Comparison of ENCODE assay signal across 7 mouse cellular contexts in genomic region chr11:120580871-120581331, GRCm38 (mm10). TPM values are rescaled to one million over a fixed set of nuclear protein-coding genes. Genes with fewer than 3 reads are reported as not detected.
DNase-seq lines count a peak whose midpoint lies in the region; ATAC-seq and TF ChIP-seq lines count a peak whose summit lies in the region.

No protein-coding gene starts in this region.

- H3K27ac ChIP-seq in embryonic fibroblast, embryonic 13.5 days (ENCODE audit: insufficient read depth, low read length) = peak overlapping the region; percentile 91
- H3K27ac ChIP-seq in hindbrain, embryonic 12.5 days = peak overlapping the region; percentile 93
- peak overlapping the region; percentile 92 for H3K27ac ChIP-seq in limb, embryonic 13.5 days
- H3K27ac ChIP-seq in midbrain, embryonic 13.5 days = peak overlapping the region; percentile 96
- peak overlapping the region; percentile 90 for H3K27ac ChIP-seq in stomach, embryonic 15.5 days

- 0 out of 2 replicates have a peak, but pooled peaks have one; percentile 11 for TF ChIP-seq POLR2A in embryonic fibroblast, embryonic 13.5 days (IDR thresholded peaks at IDR 0.05; ENCODE audit: low read depth, low read length)

- no peak for TF ChIP-seq CTCF in embryonic fibroblast, embryonic 13.5 days (IDR thresholded peaks at IDR 0.05; ENCODE audit: borderline replicate concordance, insufficient read depth, low read length)

- H3K4me1 ChIP-seq in embryonic fibroblast, embryonic 13.5 days (ENCODE audit: control insufficient read depth, insufficient read depth, low read length) = 0 out of 2 replicates have a peak, but pooled peaks cover 6% of the 10 kb centered on the region
- H3K4me1 ChIP-seq in hindbrain, embryonic 12.5 days = peaks cover 28% of the 10 kb centered on the region
- peaks cover 24% of the 10 kb centered on the region for H3K4me1 ChIP-seq in limb, embryonic 13.5 days
- peaks cover 32% of the 10 kb centered on the region for H3K4me1 ChIP-seq in midbrain, embryonic 13.5 days (replicated peaks)
- peaks cover 30% of the 10 kb centered on the region for H3K4me1 ChIP-seq in stomach, embryonic 15.5 days

- peak overlapping the region; percentile 90 for H3K4me2 ChIP-seq in hindbrain, embryonic 12.5 days (replicated peaks)
- H3K4me2 ChIP-seq in limb, embryonic 13.5 days (replicated peaks) = peak overlapping the region; percentile 98
- H3K4me2 ChIP-seq in midbrain, embryonic 13.5 days (replicated peaks) = peak overlapping the region; percentile 94
- peak overlapping the region; percentile 92 for H3K4me2 ChIP-seq in stomach, embryonic 15.5 days

- DNase-seq in CD4-positive, CD25-positive, alpha-beta regulatory T cell, adult 2 months (ENCODE audit: low read depth, low spot score) = peak; percentile 68
- peak; percentile 61 for DNase-seq in ZHBTc4 (ENCODE audit: low read depth, low spot score)

- peak overlapping the region; percentile 98 for H3K9ac ChIP-seq in hindbrain, embryonic 12.5 days
- H3K9ac ChIP-seq in limb, embryonic 13.5 days = peak overlapping the region; percentile 93
- H3K9ac ChIP-seq in midbrain, embryonic 13.5 days (replicated peaks) = peak overlapping the region; percentile 96
- H3K9ac ChIP-seq in stomach, embryonic 15.5 days = peak overlapping the region; percentile 70

- peak; percentile 38 for ATAC-seq in hindbrain, embryonic 12.5 days (ENCODE audit: low FRiP score)
- peak; percentile 26; the same call in 1 of the 2 replicates for ATAC-seq in limb, embryonic 13.5 days (ENCODE audit: low FRiP score, low read depth)
- ATAC-seq in midbrain, embryonic 13.5 days = peak; percentile 32
- peak; percentile 20; the same call in 1 of the 2 replicates for ATAC-seq in stomach, embryonic 15.5 days (ENCODE audit: insufficient read depth, low FRiP score, low read depth)

- H3K36me3 ChIP-seq in hindbrain, embryonic 12.5 days = peaks cover 48% of the 10 kb centered on the region
- H3K36me3 ChIP-seq in limb, embryonic 13.5 days = peaks cover 57% of the 10 kb centered on the region
- H3K36me3 ChIP-seq in midbrain, embryonic 13.5 days = peaks cover 53% of the 10 kb centered on the region
- H3K36me3 ChIP-seq in stomach, embryonic 15.5 days = peaks cover 33% of the 10 kb centered on the region

- H3K27me3 ChIP-seq in hindbrain, embryonic 12.5 days = no peaks in the 10 kb centered on the region
- H3K27me3 ChIP-seq in limb, embryonic 13.5 days = no peaks in the 10 kb centered on the region
- no peaks in the 10 kb centered on the region for H3K27me3 ChIP-seq in midbrain, embryonic 13.5 days
- no peaks in the 10 kb centered on the region for H3K27me3 ChIP-seq in stomach, embryonic 15.5 days (replicated peaks)

- peak overlapping the region; percentile 97 for H3K4me3 ChIP-seq in embryonic fibroblast, embryonic 13.5 days (ENCODE audit: insufficient read depth, low read length)
- peak overlapping the region; percentile 91 for H3K4me3 ChIP-seq in hindbrain, embryonic 12.5 days
- peak overlapping the region; percentile 69 for H3K4me3 ChIP-seq in limb, embryonic 13.5 days
- peak overlapping the region; percentile 94 for H3K4me3 ChIP-seq in midbrain, embryonic 13.5 days (replicated peaks)
- H3K4me3 ChIP-seq in stomach, embryonic 15.5 days (replicated peaks) = peak overlapping the region; percentile 92

- under 1% methylated on average over 35 of the region's 44 CpGs for WGBS in hindbrain, embryonic 12.5 days
- WGBS in limb, embryonic 13.5 days = under 1% methylated on average over 36 of the region's 44 CpGs
- under 1% methylated on average over 40 of the region's 44 CpGs for WGBS in midbrain, embryonic 13.5 days
- WGBS in stomach, embryonic 15.5 days = under 1% methylated on average over 42 of the region's 44 CpGs

- no peaks in the 10 kb centered on the region; the same call in 1 of the 2 replicates for H3K9me3 ChIP-seq in hindbrain, embryonic 12.5 days (replicated peaks)
- peaks cover 6% of the 10 kb centered on the region; the same call in 1 of the 2 replicates for H3K9me3 ChIP-seq in limb, embryonic 13.5 days
- H3K9me3 ChIP-seq in midbrain, embryonic 13.5 days = no peaks in the 10 kb centered on the region
- no peaks in the 10 kb centered on the region for H3K9me3 ChIP-seq in stomach, embryonic 15.5 days

RNA-seq across cellular contexts. Expression of gene Arhgdia, which starts 0.5 kb away (rescaled TPM):
- 500 and 534 TPM in 2 replicates for polyA plus RNA-seq in embryonic fibroblast, embryonic 13.5 days (2011; ENCODE audit: insufficient read length, low read depth, missing spikeins)
- 548 TPM in 2 replicates for polyA plus RNA-seq in hindbrain, embryonic 12.5 days (2016; fragmentation: Nextera tagmentation; extraction: Ambion mirVana)
- polyA plus RNA-seq in limb, embryonic 13.5 days (2015; fragmentation: Nextera tagmentation; extraction: Ambion mirVana) = 530 and 555 TPM in 2 replicates
- polyA plus RNA-seq in midbrain, embryonic 13.5 days (2015; fragmentation: Nextera tagmentation; extraction: Ambion mirVana) = 452 and 461 TPM in 2 replicates
- 537 and 556 TPM in 2 replicates for polyA plus RNA-seq in stomach, embryonic 15.5 days (2015; fragmentation: Nextera tagmentation; extraction: Ambion mirVana)

RNA-seq across cellular contexts. Expression of gene P4hb, which starts 7.8 kb away (rescaled TPM):
- polyA plus RNA-seq in embryonic fibroblast, embryonic 13.5 days (2011; ENCODE audit: insufficient read length, low read depth, missing spikeins) = 846 and 907 TPM in 2 replicates
- 473 and 486 TPM in 2 replicates for polyA plus RNA-seq in hindbrain, embryonic 12.5 days (2016; fragmentation: Nextera tagmentation; extraction: Ambion mirVana)
- polyA plus RNA-seq in limb, embryonic 13.5 days (2015; fragmentation: Nextera tagmentation; extraction: Ambion mirVana) = 775 and 791 TPM in 2 replicates
- 279 and 297 TPM in 2 replicates for polyA plus RNA-seq in midbrain, embryonic 13.5 days (2015; fragmentation: Nextera tagmentation; extraction: Ambion mirVana)
- 954 and 1,026 TPM in 2 replicates for polyA plus RNA-seq in stomach, embryonic 15.5 days (2015; fragmentation: Nextera tagmentation; extraction: Ambion mirVana)

RNA-seq across cellular contexts. Expression of gene Alyref, which starts 17.3 kb away (rescaled TPM):
- polyA plus RNA-seq in embryonic fibroblast, embryonic 13.5 days (2011; ENCODE audit: insufficient read length, low read depth, missing spikeins) = 112 and 150 TPM in 2 replicates
- polyA plus RNA-seq in hindbrain, embryonic 12.5 days (2016; fragmentation: Nextera tagmentation; extraction: Ambion mirVana) = 539 and 588 TPM in 2 replicates
- polyA plus RNA-seq in limb, embryonic 13.5 days (2015; fragmentation: Nextera tagmentation; extraction: Ambion mirVana) = 480 and 508 TPM in 2 replicates
- polyA plus RNA-seq in midbrain, embryonic 13.5 days (2015; fragmentation: Nextera tagmentation; extraction: Ambion mirVana) = 303 and 358 TPM in 2 replicates
- 420 and 451 TPM in 2 replicates for polyA plus RNA-seq in stomach, embryonic 15.5 days (2015; fragmentation: Nextera tagmentation; extraction: Ambion mirVana)

RNA-seq across cellular contexts. Expression of gene Anapc11, which starts 17.3 kb away (rescaled TPM):
- 78.0 and 87.2 TPM in 2 replicates for polyA plus RNA-seq in embryonic fibroblast, embryonic 13.5 days (2011; ENCODE audit: insufficient read length, low read depth, missing spikeins)
- 153 and 170 TPM in 2 replicates for polyA plus RNA-seq in hindbrain, embryonic 12.5 days (2016; fragmentation: Nextera tagmentation; extraction: Ambion mirVana)
- polyA plus RNA-seq in limb, embryonic 13.5 days (2015; fragmentation: Nextera tagmentation; extraction: Ambion mirVana) = 217 and 222 TPM in 2 replicates
- 180 and 183 TPM in 2 replicates for polyA plus RNA-seq in midbrain, embryonic 13.5 days (2015; fragmentation: Nextera tagmentation; extraction: Ambion mirVana)
- polyA plus RNA-seq in stomach, embryonic 15.5 days (2015; fragmentation: Nextera tagmentation; extraction: Ambion mirVana) = 196 and 200 TPM in 2 replicates

RNA-seq across cellular contexts. Expression of gene Npb, which starts 27.4 kb away (rescaled TPM):
- polyA plus RNA-seq in embryonic fibroblast, embryonic 13.5 days (2011; ENCODE audit: insufficient read length, low read depth, missing spikeins) = not detected in 2 replicates
- polyA plus RNA-seq in hindbrain, embryonic 12.5 days (2016; fragmentation: Nextera tagmentation; extraction: Ambion mirVana) = 1.0 and 1.3 TPM in 2 replicates
- polyA plus RNA-seq in limb, embryonic 13.5 days (2015; fragmentation: Nextera tagmentation; extraction: Ambion mirVana) = 2.3 and 2.8 TPM in 2 replicates
- 0.54 and 0.95 TPM in 2 replicates for polyA plus RNA-seq in midbrain, embryonic 13.5 days (2015; fragmentation: Nextera tagmentation; extraction: Ambion mirVana)
- polyA plus RNA-seq in stomach, embryonic 15.5 days (2015; fragmentation: Nextera tagmentation; extraction: Ambion mirVana) = 9.8 and 12.1 TPM in 2 replicates

Comparison
In these comparisons a context has a peak if more than half of its experiments do, and no peak if none do; other contexts are left out.
1. Peak in every context shown above with its lines: DNase-seq, ATAC-seq, H3K4me3 ChIP-seq and H3K27ac ChIP-seq.